Mouse (Mus musculus): ENCODE data around the gene Trpc6.

GRCm38 (mm10) chr9:8672944-8673343, 129.0 kb downstream of the Trpc6 start:
- TF ChIP-seq CTCF (IDR thresholded peaks at IDR 0.05; ENCODE audit: low read depth, low read length) (no peak), TAL1 (conservative IDR thresholded peaks at IDR 0.05; ENCODE audit: low read depth, low read length) (no peak)
